Mouse (Mus musculus) hindbrain, embryonic 13.5 days (tissue): ENCODE measurements around the gene Gja10. TPM values are rescaled to one million over a fixed set of nuclear protein-coding genes. Genes with fewer than 3 reads are reported as not detected.

Experiments used
- ATAC-seq: fragments of 200-750 bp; cut with Nextera tagmentation; 2 replicates; pipeline ENCODE4 v1.8.0; 2017; ENCODE audit warnings: moderate TSS enrichment; ENCODE audit not compliant: low FRiP score
- H3K27ac ChIP-seq: fragments of 300-500 bp; sonication (generic); 2 replicates; pipeline ENCODE4 v1.5.1; 2015; ENCODE audit warnings: inconsistent platforms, mild to moderate bottlenecking, moderate library complexity
- H3K27me3 ChIP-seq: fragments of 300-500 bp; sonication (generic); 2 replicates; pipeline ENCODE4 v1.6.1; 2015; ENCODE audit warnings: mild to moderate bottlenecking, inconsistent platforms
- H3K36me3 ChIP-seq: fragments of 300-500 bp; sonication (generic); 2 replicates; pipeline ENCODE4 v1.6.1; 2015; ENCODE audit warnings: mild to moderate bottlenecking, inconsistent platforms
- H3K4me1 ChIP-seq: fragments of 300-500 bp; sonication (generic); replicated peaks from 2 replicates; pipeline ENCODE4 v1.6.1; 2015; ENCODE audit warnings: inconsistent platforms
- H3K4me2 ChIP-seq: fragments of 300-500 bp; sonication (generic); 2 replicates; pipeline ENCODE4 v1.6.1; 2015; ENCODE audit warnings: inconsistent platforms, mild to moderate bottlenecking, moderate library complexity
- H3K4me3 ChIP-seq: fragments of 300-500 bp; sonication (generic); 2 replicates; pipeline ENCODE4 v1.5.1; 2015; ENCODE audit warnings: mild to moderate bottlenecking, inconsistent platforms
- H3K9ac ChIP-seq: fragments of 300-500 bp; sonication (generic); 2 replicates; pipeline ENCODE4 v1.6.1; 2015; ENCODE audit warnings: mild to moderate bottlenecking, inconsistent platforms
- H3K9me3 ChIP-seq: fragments of 300-500 bp; sonication (generic); 2 replicates; pipeline ENCODE4 v1.6.1; 2016; ENCODE audit warnings: inconsistent platforms
- WGBS: fragments of 180-500 bp; shearing (Covaris S2); methylation state at CpG from one replicate; pipeline ENCODE4 v1.1.7; 2015; 5-methylcytosine and 5-hydroxymethylcytosine counted together
- polyA plus RNA-seq: library from polyadenylated mRNA; unstranded; fragments of >200 nt; fragmentation: Nextera tagmentation; extraction: Ambion mirVana; gene quantifications from 2 replicates; pipeline ENCODE4 v1.2.1, GENCODE M21; 2015

The Gja10 gene
- polyA plus RNA-seq, 1 experiment from 2014 or later: 0.12 TPM

DNA sequence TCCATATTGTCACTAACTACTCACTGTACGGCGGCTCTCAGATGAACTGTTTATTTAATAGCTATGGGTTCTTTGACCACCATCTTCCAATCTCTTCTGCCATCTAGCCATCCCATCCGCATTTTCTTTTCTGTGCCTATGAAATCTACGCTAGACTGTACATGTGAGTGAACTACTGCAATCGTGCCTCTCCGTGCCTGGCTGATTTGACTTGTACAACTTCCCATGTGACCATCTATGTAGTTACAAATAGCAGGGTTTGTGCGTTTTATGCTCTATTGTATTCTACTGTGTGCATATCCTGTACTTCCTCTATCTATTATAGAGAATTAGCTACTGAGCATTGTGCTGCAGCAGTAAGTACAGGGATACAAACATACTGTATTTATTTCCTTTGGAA is 47.1 kb downstream of the Gja10 start:
- H3K9me3 ChIP-seq: no peaks in the 10 kb centered on the region
- H3K4me2 ChIP-seq: no peak overlapping the region
- H3K27ac ChIP-seq: no peak overlapping the region
- H3K4me3 ChIP-seq: no peak overlapping the region
- peaks cover 7% of the 10 kb centered on the region for H3K4me1 ChIP-seq
- ATAC-seq: no peak
- 89% methylated on average over 7 of the region's 7 CpGs for WGBS
- H3K9ac ChIP-seq: no peak overlapping the region
- H3K27me3 ChIP-seq: no peaks in the 10 kb centered on the region
- H3K36me3 ChIP-seq: no peaks in the 10 kb centered on the region

GRCm38 (mm10) chr4:32551337-32551736 is 51.2 kb downstream of the Gja10 start:
- Histone ChIP-seq H3K4me1 (0 out of 2 replicates have a peak, but pooled peaks cover 2% of the 10 kb centered on the region), H3K36me3 (no peaks in the 10 kb centered on the region), H3K9me3 (no peaks in the 10 kb centered on the region), H3K4me3 (no peak overlapping the region), H3K9ac (no peak overlapping the region), H3K27me3 (no peaks in the 10 kb centered on the region), H3K4me2 (no peak overlapping the region), H3K27ac (no peak overlapping the region)
- no peak for ATAC-seq
- WGBS: 38% methylated on average over 4 of the region's 4 CpGs

- Histone ChIP-seq H3K4me3 (no peak overlapping the region), H3K27ac (no peak overlapping the region), H3K27me3 (no peaks in the 10 kb centered on the region), H3K4me2 (no peak overlapping the region), H3K9ac (no peak overlapping the region), H3K36me3 (no peaks in the 10 kb centered on the region), H3K9me3 (no peaks in the 10 kb centered on the region), H3K4me1 (0 out of 2 replicates have a peak, but pooled peaks cover 2% of the 10 kb centered on the region)
- 85% methylated on average over 1 of the region's 1 CpGs for WGBS
- no peak for ATAC-seq
Measured at GRCm38 (mm10) chr4:32549150-32549549, 53.4 kb downstream of the Gja10 start.

Other genes with a start within 250 kb of the Gja10 start
- gene Casp8ap2, start 12.7 kb upstream of the Gja10 start, polyA plus RNA-seq: 53.4 and 53.5 TPM in 2 replicates
- gene Mdn1, start 54.4 kb upstream of the Gja10 start, polyA plus RNA-seq: 15.8 and 17.2 TPM in 2 replicates
- gene Lyrm2, start 197.5 kb upstream of the Gja10 start, polyA plus RNA-seq: 156 and 161 TPM in 2 replicates